Mouse (Mus musculus) kidney, embryonic 15.5 days (tissue): ENCODE data around the gene Arf3. TPM values are rescaled to one million over a fixed set of nuclear protein-coding genes. Genes with fewer than 3 reads are reported as not detected.

Experiments
- ATAC-seq: fragments of 200-750 bp; cut with Nextera tagmentation; replicated peaks from 2 replicates; pipeline ENCODE4 v1.8.0; 2017; ENCODE audit warnings: moderate TSS enrichment; ENCODE audit not compliant: low FRiP score
- H3K27ac ChIP-seq: fragments of 300-500 bp; sonication (generic); 2 replicates; pipeline ENCODE4 v1.5.1; 2015; ENCODE audit warnings: mild to moderate bottlenecking, inconsistent platforms
- H3K27me3 ChIP-seq: fragments of 300-500 bp; sonication (generic); 2 replicates; pipeline ENCODE4 v1.6.1; 2015; ENCODE audit warnings: inconsistent platforms
- H3K36me3 ChIP-seq: fragments of 300-500 bp; sonication (generic); 2 replicates; pipeline ENCODE4 v1.6.1; 2015; ENCODE audit warnings: inconsistent platforms
- H3K4me1 ChIP-seq: fragments of 300-500 bp; sonication (generic); 2 replicates; pipeline ENCODE4 v1.6.1; 2015; ENCODE audit warnings: inconsistent platforms
- H3K4me2 ChIP-seq: fragments of 300-500 bp; sonication (generic); 2 replicates; pipeline ENCODE4 v1.6.1; 2015; ENCODE audit warnings: moderate library complexity, mild to moderate bottlenecking, inconsistent platforms
- H3K4me3 ChIP-seq: fragments of 300-500 bp; sonication (generic); replicated peaks from 2 replicates; pipeline ENCODE4 v1.5.1; 2015; ENCODE audit warnings: mild to moderate bottlenecking, inconsistent platforms
- H3K9ac ChIP-seq: fragments of 300-500 bp; sonication (generic); 2 replicates; pipeline ENCODE4 v1.6.1; 2015; ENCODE audit warnings: mild to moderate bottlenecking, inconsistent platforms
- H3K9me3 ChIP-seq: fragments of 300-500 bp; sonication (generic); replicated peaks from 2 replicates; pipeline ENCODE4 v1.6.1; 2016; ENCODE audit warnings: inconsistent platforms
- WGBS: fragments of 180-500 bp; shearing (Covaris S2); methylation state at CpG from one replicate; pipeline ENCODE4 v1.1.7; 2015; ENCODE audit warnings: mixed read lengths; 5-methylcytosine and 5-hydroxymethylcytosine counted together
- polyA plus RNA-seq: library from polyadenylated mRNA; unstranded; fragments of >200 nt; fragmentation: Nextera tagmentation; extraction: Ambion mirVana; gene quantifications from 2 replicates; pipeline ENCODE4 v1.2.1, GENCODE M21; 2015

Arf3 gene
- polyA plus RNA-seq, 1 experiment from 2014 or later = 55.6 TPM

DNA sequence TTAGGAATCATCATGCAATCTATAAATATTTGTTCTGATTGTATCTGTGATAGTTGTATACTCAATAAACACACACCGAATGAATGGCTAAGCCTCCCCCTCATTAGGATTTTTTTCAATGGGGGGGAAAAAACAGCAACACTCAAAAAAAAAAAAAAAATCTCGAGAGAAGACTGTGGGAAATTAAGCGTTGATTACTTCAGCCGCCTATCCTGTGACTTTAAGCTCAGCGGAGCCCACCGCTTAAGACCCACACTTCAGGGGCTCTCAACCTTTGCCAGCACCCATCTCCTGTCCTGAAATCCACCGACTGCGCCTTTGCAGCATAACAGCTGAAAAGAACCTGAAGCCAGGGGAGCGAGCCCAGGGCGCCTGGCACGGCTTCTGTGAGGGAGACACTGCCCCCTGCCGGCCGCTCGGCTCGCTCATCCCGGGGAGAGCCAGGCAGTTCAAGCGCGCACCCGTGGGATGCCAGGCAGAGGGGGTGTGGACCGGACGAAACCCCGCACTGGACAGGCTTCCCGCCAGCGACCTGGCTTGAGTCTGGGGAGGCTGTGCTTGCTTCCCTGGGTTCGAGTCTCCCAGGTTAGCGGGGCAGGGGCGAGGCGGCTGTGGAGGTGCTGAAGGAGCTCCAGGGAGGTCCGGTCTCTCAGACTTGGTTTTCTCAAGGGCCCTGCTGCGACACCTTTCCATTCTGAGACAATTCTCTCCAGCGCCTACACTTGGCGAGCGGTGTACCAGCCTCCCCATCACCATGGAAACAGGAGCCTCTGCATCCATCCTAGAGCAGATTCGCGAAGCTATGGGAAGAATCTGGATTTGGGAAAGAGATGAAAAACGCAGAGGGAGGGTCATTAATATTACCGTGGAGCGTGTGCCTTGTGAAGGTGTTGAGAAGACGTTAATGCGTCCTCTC, 63.6 kb downstream of the Arf3 start:
- Histone ChIP-seq H3K4me2 (peak overlapping the region; percentile 68), H3K36me3 (no peaks in the 10 kb centered on the region), H3K27me3 (peaks cover 49% of the 10 kb centered on the region), H3K4me3 (peak overlapping the region; percentile 38), H3K27ac (no peak overlapping the region), H3K9me3 (no peaks in the 10 kb centered on the region), H3K9ac (peak overlapping the region; percentile 23; the same call in 1 of the 2 replicates), H3K4me1 (peaks cover 16% of the 10 kb centered on the region)
- 6% methylated on average over 40 of the region's 40 CpGs for WGBS
- ATAC-seq = peak; percentile 83

DNA sequence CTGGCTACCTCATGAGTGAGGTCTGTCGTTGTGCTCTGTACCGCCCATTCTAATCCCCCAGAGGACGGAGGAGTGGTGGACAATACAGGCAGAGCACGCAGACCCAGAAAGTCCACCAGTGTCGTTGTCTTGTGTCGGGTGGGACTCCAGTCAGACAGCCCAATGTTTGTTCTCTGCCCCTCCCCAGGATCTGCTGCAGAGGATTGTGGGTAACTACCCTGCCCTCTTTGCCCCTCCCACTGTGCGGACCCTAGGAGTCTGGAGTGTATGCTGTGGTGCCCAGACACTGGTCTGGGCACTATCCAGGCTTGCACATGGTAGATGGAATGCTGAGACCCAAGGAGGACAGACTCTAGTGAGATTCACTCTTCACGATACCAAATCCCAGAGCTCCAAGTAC, 66.8 kb downstream of the Arf3 start:
- no peaks in the 10 kb centered on the region for H3K9me3 ChIP-seq
- H3K4me2 ChIP-seq = 0 out of 2 replicates have a peak overlapping the region, but pooled peaks have one; percentile 8
- no peaks in the 10 kb centered on the region for H3K36me3 ChIP-seq
- no peak overlapping the region for H3K9ac ChIP-seq
- no peak overlapping the region for H3K27ac ChIP-seq
- H3K4me1 ChIP-seq = peaks cover 23% of the 10 kb centered on the region
- peaks cover 27% of the 10 kb centered on the region for H3K27me3 ChIP-seq
- ATAC-seq = no peak
- WGBS = 54% methylated on average over 8 of the region's 8 CpGs
- H3K4me3 ChIP-seq = no peak overlapping the region

DNA sequence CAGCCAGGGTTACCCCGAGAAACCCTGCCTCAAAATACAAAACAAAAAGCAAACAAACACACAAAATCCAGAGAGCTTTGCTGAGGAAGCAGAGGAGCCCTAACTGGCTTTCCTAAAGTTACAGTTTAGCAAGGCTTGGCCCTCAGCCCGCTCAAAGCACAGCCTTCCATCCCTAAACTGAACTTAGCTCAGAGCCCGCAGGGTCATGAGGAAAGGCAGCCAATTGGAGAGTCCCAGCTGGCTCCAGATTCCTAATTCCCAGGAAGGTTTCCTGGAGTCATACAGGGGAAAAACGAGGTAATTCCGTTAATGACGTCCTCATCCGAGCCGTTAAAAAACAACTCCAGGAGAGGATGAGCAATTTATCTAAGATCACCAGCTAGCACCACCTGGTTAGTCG, 67.3 kb downstream of the Arf3 start:
- 42% methylated on average over 9 of the region's 9 CpGs for WGBS
- Histone ChIP-seq H3K27ac (no peak overlapping the region), H3K9me3 (no peaks in the 10 kb centered on the region), H3K4me2 (no peak overlapping the region), H3K27me3 (peaks cover 23% of the 10 kb centered on the region), H3K4me3 (no peak overlapping the region), H3K36me3 (no peaks in the 10 kb centered on the region), H3K4me1 (peaks cover 23% of the 10 kb centered on the region), H3K9ac (no peak overlapping the region)
- no peak for ATAC-seq

DNA sequence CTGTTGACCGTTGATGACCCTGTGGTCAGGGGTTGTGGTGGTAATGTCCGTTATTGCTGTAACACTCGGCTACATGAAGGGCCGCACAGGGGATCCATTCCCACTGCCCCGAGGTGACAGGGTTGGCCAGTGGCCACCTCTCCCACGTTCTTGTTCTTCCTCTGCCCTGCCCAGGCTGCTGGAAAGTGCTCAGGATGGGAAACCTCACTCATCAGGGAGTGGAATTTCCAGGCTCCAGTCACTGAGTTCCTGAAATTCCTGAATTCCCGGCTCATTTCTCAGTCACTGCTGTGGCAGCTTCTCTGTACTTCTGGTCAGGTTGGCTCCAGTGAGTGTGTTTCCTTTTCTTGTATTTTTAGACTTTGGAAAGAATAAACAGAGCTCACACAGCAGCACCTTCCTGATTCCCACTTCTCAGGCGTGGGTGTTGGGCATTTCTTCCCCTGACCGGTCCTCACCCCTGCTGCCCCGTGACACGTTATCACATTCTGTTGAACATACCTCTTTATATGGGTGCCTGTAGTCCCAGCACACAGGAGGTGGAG, 70.8 kb downstream of the Arf3 start:
- ATAC-seq = 0 out of 2 replicates have a peak, but pooled peaks have one; percentile 41

DNA sequence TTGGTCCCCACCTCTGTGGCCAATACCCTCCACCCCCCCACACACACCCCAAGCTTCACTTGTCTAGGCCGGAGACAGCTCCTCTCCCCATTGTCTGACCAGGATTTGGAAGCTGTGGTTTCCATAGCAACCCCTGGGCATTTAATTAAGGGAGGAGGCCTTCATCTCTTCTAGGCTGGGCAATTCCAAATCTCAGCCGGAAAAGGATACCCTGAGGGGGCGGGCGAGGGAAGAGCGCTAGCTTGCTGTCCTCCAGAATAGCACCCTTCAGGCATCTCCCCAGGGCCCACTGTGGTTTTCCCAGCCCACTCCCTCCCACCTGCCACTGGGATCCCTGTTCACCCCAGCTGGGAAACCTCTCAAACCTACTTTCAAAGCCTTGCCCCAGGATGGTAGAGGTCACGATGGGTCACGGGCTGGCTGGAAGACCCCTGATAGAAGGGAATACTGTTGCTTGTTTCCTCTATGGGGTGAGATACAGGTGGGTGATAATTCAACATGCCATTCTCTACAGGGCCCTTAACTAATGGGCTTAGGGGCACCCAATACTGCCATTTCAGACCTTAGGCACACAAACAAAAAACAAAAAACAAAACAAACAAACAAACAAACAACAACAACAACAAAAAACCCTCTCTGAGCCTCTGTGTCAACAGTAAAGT, 71.4 kb downstream of the Arf3 start:
- H3K4me3 ChIP-seq = no peak overlapping the region
- 34% methylated on average over 7 of the region's 7 CpGs for WGBS
- peaks cover 17% of the 10 kb centered on the region for H3K4me1 ChIP-seq
- H3K36me3 ChIP-seq = no peaks in the 10 kb centered on the region
- H3K9ac ChIP-seq = no peak overlapping the region
- no peaks in the 10 kb centered on the region for H3K9me3 ChIP-seq
- ATAC-seq = no peak
- H3K4me2 ChIP-seq = no peak overlapping the region
- peak overlapping the region; percentile 52 for H3K27ac ChIP-seq
- H3K27me3 ChIP-seq = peaks cover 8% of the 10 kb centered on the region; the same call in 1 of the 2 replicates

More for the DNA sequence above, 70.8 kb downstream of the Arf3 start:
- Histone ChIP-seq H3K27me3 (peaks cover 8% of the 10 kb centered on the region; the same call in 1 of the 2 replicates), H3K9ac (no peak overlapping the region), H3K27ac (peak overlapping the region; percentile 52), H3K4me3 (no peak overlapping the region), H3K4me2 (no peak overlapping the region), H3K4me1 (peaks cover 17% of the 10 kb centered on the region), H3K36me3 (no peaks in the 10 kb centered on the region), H3K9me3 (no peaks in the 10 kb centered on the region)
- WGBS = 28% methylated on average over 11 of the region's 11 CpGs

DNA sequence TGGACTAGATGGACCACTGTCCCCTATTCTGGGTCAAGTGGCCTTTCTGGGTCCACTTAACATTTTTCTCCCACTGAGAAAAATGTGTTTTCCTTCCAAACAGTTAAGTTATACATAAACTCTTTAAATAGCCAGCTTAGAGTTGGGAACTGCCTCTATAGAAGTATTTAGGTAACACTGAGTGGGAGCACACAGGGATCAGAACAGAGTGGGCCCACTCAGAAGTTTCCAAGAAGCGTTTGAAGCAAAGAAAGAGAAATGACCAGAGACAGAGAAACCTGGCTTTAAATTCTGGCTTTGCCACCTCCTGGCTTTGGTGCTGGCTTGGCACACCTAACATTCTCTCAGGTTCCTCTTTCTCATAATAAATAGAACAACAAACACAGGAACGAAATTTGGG, 73.3 kb downstream of the Arf3 start:
- Histone ChIP-seq H3K4me3 (no peak overlapping the region), H3K9me3 (no peaks in the 10 kb centered on the region), H3K9ac (no peak overlapping the region), H3K27ac (no peak overlapping the region), H3K4me1 (peaks cover 13% of the 10 kb centered on the region), H3K36me3 (no peaks in the 10 kb centered on the region), H3K27me3 (peaks cover 8% of the 10 kb centered on the region; the same call in 1 of the 2 replicates), H3K4me2 (no peak overlapping the region)
- ATAC-seq = no peak
- WGBS = 90% methylated on average over 2 of the region's 2 CpGs

Other genes starting within 250 kb of the Arf3 start
- gene Kansl2, start 228.9 kb downstream of the Arf3 start, polyA plus RNA-seq = 115 and 121 TPM in 2 replicates
- gene Ccnt1, start 192.3 kb downstream of the Arf3 start, polyA plus RNA-seq = 61.0 and 66.4 TPM in 2 replicates
- 0.76 TPM in 1 of 2 replicates, not detected in the other for gene 4930415O20Rik, start 192.2 kb downstream of the Arf3 start, polyA plus RNA-seq
- 23.6 and 25.4 TPM in 2 replicates for gene Adcy6, start 153.1 kb downstream of the Arf3 start, polyA plus RNA-seq
- gene Cacnb3, start 132.4 kb downstream of the Arf3 start, polyA plus RNA-seq = 29.8 and 36.6 TPM in 2 replicates
- 23.1 and 23.7 TPM in 2 replicates for gene Ddx23, start 100.3 kb downstream of the Arf3 start, polyA plus RNA-seq
- gene Rnd1, start 85.8 kb downstream of the Arf3 start, polyA plus RNA-seq = 0.62 and 0.99 TPM in 2 replicates
- gene Ccdc65, start 55.0 kb downstream of the Arf3 start, polyA plus RNA-seq = 0.73 and 1.1 TPM in 2 replicates
- gene Fkbp11, start 35.0 kb downstream of the Arf3 start, polyA plus RNA-seq = 40.3 and 40.5 TPM in 2 replicates
- gene Wnt10b, start 14.9 kb upstream of the Arf3 start, polyA plus RNA-seq = 0.12 and 0.31 TPM in 2 replicates
- gene Wnt1, start 26.6 kb upstream of the Arf3 start, polyA plus RNA-seq = 0.06 TPM in 1 of 2 replicates, not detected in the other
- gene Ddn, start 46.3 kb upstream of the Arf3 start, polyA plus RNA-seq = 2.9 and 3.2 TPM in 2 replicates
- gene Prkag1, start 68.3 kb upstream of the Arf3 start, polyA plus RNA-seq = 98.5 and 100 TPM in 2 replicates
- 12.3 and 13.3 TPM in 2 replicates for gene Kmt2d, start 108.0 kb upstream of the Arf3 start, polyA plus RNA-seq
- 20.0 and 20.5 TPM in 2 replicates for gene Rhebl1, start 131.3 kb upstream of the Arf3 start, polyA plus RNA-seq
- 1.4 and 2.0 TPM in 2 replicates for gene Dhh, start 135.3 kb upstream of the Arf3 start, polyA plus RNA-seq
- 16.4 and 17.6 TPM in 2 replicates for gene Lmbr1l, start 155.0 kb upstream of the Arf3 start, polyA plus RNA-seq
- 1,698 and 1,797 TPM in 2 replicates for gene Tuba1b, start 171.4 kb upstream of the Arf3 start, polyA plus RNA-seq
- gene Gm49450, start 190.3 kb upstream of the Arf3 start, polyA plus RNA-seq = not detected in 2 replicates
- 854 and 1,029 TPM in 2 replicates for gene Tuba1a, start 190.5 kb upstream of the Arf3 start, polyA plus RNA-seq